Mouse (Mus musculus): ENCODE measurements around the gene Esp16. TPM values are rescaled to one million over a fixed set of nuclear protein-coding genes. Genes with fewer than 3 reads are reported as not detected.

Esp16 gene
- total RNA-seq (2023) = not detected in 2 replicates

DNA sequence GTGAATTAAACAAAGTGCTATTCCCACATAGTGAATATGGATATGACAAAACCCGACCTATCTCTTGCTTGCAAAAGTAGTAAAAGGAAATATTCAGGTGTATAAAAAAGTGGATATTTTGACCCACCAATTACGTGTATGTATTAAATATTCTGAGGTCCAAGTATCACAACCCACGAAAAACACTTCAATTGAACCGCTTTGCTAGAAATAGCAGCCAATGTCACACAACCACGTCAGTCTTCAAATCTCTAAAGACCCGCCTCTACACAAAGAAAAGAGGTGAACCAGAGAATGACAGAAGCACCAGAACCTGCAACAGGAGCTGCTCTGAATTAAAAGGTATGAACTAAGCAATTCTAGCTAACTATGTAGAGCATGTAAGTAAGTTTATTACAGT is at the start of gene Esp16:
Esp16 (plus strand) TSS at position 301 of the 400 bp plus-strand sequence.

Other genes with a start within 250 kb of the Esp16 start
- not detected in 2 replicates for gene Esp18, start 129.8 kb upstream of the Esp16 start, total RNA-seq (2023)
- gene Esp15, start 104.8 kb downstream of the Esp16 start, total RNA-seq (2023) = not detected in 2 replicates